Mouse (Mus musculus): ENCODE data around the gene Plekhn1.

The Plekhn1 gene

DNA sequence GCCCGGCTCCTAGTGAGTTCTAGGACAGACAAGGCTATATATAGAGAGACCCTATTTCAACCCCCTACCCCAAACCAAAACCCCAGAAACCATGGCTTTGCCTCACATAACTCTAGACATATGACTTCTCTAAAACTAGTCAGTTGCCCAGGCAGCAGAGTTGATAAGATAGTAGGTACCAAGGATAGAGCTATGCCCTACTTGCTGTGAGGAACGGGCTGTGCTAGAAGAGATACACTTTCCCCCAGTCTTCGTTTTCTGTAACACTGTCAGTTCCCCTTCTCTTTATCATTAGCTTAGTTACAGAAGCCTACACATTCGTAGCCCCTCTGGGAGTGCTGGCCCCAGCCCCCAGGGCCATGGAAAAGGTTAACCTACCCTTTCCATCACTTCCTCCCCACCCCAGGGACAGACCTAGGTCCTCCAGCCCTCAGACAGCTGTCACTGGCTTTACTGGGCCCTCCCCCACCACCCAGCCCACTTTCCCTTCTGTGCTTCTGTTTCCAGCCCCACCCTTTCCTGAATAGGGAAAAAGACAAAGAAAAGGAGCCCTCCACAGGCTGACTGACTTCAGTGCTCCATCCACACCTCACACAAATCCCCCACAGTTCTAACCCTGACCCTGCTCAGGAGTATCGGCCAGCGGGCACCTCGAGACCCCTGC, 50.2 kb downstream of the Plekhn1 start:
- peak; percentile 25 for DNase-seq

- no peak for DNase-seq
These were observed 50.9 kb downstream of the Plekhn1 start for GRCm38 (mm10) chr4:156183747-156184146.

GRCm38 (mm10) chr4:156177630-156178029, 57.0 kb downstream of the Plekhn1 start:
- DNase-seq, result no peak

GRCm38 (mm10) chr4:156171828-156172227, 62.8 kb downstream of the Plekhn1 start:
- DNase-seq, result no peak

Measured in lung, postnatal 14 days (tissue).